Mouse (Mus musculus): ENCODE results near the gene Cd48. TPM values are rescaled to one million over a fixed set of nuclear protein-coding genes. Genes with fewer than 3 reads are reported as not detected.
"Not testable (repeated sequence)": the region's sequence is repeated elsewhere in the genome, so short reads cannot be mapped to it uniquely, and the experiment has no call there.

Gene Cd48
- total RNA-seq, 2 experiments from 2014 or later = 2.4 to 2.7 TPM

- intact Hi-C loops (cut with DNase I) = no loop called here
- no peak for DNase-seq
Measured at GRCm38 (mm10) chr1:171687320-171687719, 5.5 kb downstream of the Cd48 start.

GRCm38 (mm10) chr1:171693918-171694317 is 12.1 kb downstream of the Cd48 start:
- intact Hi-C loops (cut with DNase I) = no loop called here
- DNase-seq = no peak

- peak in 1 of 2 experiments; percentile 11 for DNase-seq
- intact Hi-C loops (cut with DNase I) = no loop called here
Measured at GRCm38 (mm10) chr1:171698983-171699382, 17.2 kb downstream of the Cd48 start.

GRCm38 (mm10) chr1:171713736-171714135 is 31.9 kb downstream of the Cd48 start:
- DNase-seq; intact Hi-C loops (cut with DNase I): not testable (repeated sequence)

- DNase-seq = no peak
- intact Hi-C loops (cut with DNase I) = no loop called here
Measured at GRCm38 (mm10) chr1:171715434-171715833, 33.6 kb downstream of the Cd48 start.

GRCm38 (mm10) chr1:171716232-171716631 is 34.4 kb downstream of the Cd48 start:
- DNase-seq = no peak
- intact Hi-C loops (cut with DNase I) = no loop called here

- DNase-seq = no peak
- intact Hi-C loops (cut with DNase I) = no loop called here
Measured at GRCm38 (mm10) chr1:171731195-171731594, 49.4 kb downstream of the Cd48 start.

- no peak for DNase-seq
- intact Hi-C loops (cut with DNase I) = no loop called here
Measured at GRCm38 (mm10) chr1:171734898-171735297, 53.1 kb downstream of the Cd48 start.

- no peak for DNase-seq
- intact Hi-C loops (cut with DNase I) = no loop called here
Measured at GRCm38 (mm10) chr1:171748127-171748969, 66.5 kb downstream of the Cd48 start.

Small RNA genes within 50 kb of the gene (microRNA-seq; reads per million reads assigned to microRNA genes)
- gene Mir7683 (ENCODE audit: borderline number of aligned reads in 2 of 2) = 0 reads per million in 2 experiments

Other genes with a start within 250 kb of the Cd48 start
- gene F11r, start 244.5 kb upstream of the Cd48 start, total RNA-seq (2021) = 10 to 100 TPM; 38.7 to 43.2 TPM
- 1 to 10 TPM; 2.1 to 3.3 TPM for gene Alyref2, start 178.5 kb upstream of the Cd48 start, total RNA-seq (2021)
- gene Itln1, start 146.7 kb upstream of the Cd48 start, total RNA-seq (2021) = not detected
- gene Cd244a, start 122.8 kb upstream of the Cd48 start, total RNA-seq (2021) = under 1 TPM; 0.38 to 0.50 TPM
- gene Ly9, start 74.6 kb upstream of the Cd48 start, total RNA-seq (2021) = under 1 TPM; 0.19 to 0.38 TPM
- under 1 TPM; 0.28 to 0.38 TPM for gene Slamf7, start 29.0 kb upstream of the Cd48 start, total RNA-seq (2021)
- under 1 TPM; 0.57 to 0.58 TPM for gene Slamf1, start 85.1 kb downstream of the Cd48 start, total RNA-seq (2021)
- gene Cd84, start 157.7 kb downstream of the Cd48 start, total RNA-seq (2021) = 1 to 10 TPM; 3.0 to 3.1 TPM
- under 1 TPM; 0.19 to 0.22 TPM for gene Gm10521, start 213.7 kb downstream of the Cd48 start, total RNA-seq (2021)
- gene Slamf6, start 235.5 kb downstream of the Cd48 start, total RNA-seq (2021) = under 1 TPM; 0.27 to 0.31 TPM

Measured in heart, postnatal 36 days (tissue).